Mouse (Mus musculus): ENCODE measurements around the gene Dbndd2.

Gene Dbndd2

DNA sequence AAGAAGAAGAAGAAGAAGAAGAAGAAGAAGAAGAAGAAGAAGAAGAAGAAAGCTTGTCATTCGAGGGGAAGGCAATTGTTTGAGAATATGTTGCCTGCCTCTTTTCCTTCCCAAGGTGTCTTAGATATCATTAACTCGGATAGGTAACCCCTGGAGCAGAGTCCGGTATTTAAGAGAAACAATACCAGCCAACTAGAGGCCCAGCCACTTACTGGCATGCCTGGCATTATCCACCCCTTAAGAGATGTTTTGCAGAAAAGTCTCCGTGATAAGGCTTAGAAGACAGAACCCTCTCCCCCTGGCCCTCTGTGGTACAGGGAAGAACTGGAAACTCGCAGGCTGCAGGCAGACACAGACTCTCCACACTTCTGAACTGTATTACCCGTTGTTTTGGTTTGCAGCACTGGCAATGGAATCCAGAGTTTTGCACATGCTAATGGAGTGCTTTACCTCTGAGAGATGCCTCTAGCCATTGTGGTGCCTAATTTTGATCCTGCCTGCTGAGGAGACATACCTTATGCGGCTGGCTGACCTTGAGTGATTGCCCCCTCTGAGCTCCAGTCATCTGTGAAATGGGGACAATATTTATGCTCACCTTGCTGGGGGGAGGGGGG lies 31.9 kb upstream of the Dbndd2 start:
- no peak for DNase-seq (ENCODE audit: low spot score)

DNA sequence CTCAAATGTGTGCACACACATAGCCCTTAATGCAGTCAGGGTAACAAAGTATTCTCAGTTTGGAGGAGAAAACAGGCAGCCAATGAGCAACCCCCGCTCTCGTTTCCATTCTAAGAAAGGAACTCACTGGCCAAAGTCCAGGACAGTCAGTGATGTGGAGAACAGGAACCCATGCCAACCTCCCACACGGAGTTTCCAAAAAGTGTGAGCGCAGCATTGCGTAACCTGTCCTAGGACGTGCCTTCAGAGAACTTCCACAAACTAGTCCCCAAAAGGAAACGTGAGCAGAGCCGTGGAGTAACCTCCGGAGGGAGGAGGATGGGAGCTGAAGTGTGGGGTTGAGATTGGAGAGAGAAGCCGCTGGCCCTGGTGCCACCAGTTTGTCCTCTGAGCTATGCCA lies 31.1 kb upstream of the Dbndd2 start:
- DNase-seq (ENCODE audit: low spot score) = peak; percentile 92

DNA sequence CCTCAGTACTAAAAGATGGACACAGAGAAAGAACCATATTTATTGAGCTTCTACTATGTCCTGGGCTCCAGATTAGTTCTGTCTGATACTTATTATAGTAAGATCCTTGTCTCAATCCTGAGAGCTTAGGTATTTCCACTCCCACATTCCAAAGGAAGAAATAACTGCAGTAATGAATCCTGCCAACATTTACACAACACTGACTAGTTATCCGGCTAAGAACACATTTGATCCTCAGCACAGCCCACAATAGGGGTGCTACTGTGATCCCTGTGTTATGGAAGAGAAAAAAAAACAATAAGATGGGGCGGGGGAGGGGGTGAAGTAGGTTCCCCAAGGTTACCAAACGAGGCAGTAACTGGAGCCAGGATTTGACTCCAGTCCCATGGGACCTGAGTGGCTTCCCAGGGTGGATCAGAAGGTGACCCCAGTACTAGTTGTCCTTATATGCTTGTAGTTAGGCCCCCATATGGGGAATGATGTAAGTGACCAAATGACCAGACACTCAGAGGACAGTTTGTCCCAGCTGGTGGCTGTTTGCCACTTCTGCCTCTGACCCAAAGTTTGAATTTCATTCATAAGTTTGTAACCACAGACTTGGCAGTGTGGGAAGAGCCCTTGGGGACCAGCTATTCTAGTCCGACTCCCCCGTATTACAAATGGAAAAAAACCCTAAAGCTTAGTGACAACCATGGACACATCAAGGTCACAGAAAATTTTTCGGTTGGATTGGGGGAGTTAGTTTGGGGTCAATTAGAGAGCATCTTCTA lies 30.3 kb upstream of the Dbndd2 start:
- peak; percentile 65 for DNase-seq (ENCODE audit: low spot score)

DNA sequence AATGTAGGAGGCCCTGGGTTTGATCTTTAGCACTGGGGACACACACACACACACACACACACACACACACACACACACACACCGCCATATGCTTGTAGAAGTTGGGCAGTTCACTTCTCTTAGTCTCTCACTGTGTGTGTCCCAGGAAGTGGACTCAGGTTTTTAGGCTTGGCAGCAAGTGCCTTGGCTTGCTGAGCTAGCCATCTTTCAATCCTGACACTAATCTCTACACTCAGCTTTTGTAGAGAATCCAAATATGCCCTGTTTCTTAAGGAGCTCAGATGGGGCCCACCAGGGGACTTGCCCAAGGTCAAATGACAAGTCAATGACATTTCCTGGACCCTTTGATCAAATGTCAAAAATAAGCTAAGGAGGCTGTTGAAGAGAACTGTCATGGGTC lies 29.5 kb upstream of the Dbndd2 start:
- no peak for DNase-seq (ENCODE audit: low spot score)

DNA sequence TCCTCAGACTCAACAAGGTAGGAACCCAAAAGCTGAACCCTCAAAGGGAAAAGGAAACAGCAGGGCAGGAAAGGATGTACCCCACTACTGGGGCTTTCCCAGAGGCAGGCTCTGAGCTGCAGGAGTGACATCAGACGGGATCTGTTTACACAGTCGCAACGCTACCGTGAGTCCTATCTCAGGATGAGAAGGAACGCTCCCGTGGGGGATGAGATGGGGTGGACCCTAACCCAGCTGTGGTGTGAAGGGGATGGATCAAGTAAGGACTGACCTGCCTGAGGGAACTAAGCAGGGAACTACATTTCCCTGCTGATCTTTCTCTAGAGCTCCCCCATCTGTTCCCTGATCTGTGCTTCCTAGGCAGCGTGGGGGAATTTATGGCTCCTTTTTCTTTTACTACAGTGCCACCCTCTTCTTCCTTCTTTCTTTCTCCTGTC lies 29.0 kb upstream of the Dbndd2 start, which contains the start of gene Sys1:
TSS of gene Sys1 (plus strand) at position 101 of the 437 bp plus-strand sequence.
- DNase-seq (ENCODE audit: low spot score) = no peak

DNA sequence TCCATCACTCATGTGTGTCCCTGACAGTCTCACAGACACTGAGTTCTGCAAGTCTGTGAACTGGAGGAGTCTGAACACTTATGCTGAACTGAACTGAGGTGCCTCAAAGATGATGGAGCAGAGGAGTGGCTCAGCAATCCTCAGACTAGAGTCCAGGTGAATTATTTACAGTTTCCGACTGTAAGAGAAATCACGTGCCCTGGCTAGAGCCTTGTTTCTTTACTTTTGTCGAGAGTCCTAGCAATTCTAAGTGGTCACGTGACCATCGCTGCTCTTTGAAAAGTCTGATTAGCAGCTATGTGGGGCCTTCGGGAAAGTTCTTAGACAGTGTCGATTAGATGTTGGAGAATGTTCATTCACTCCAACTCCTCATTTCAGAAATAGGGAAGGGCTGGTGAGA lies 28.0 kb upstream of the Dbndd2 start:
- peak; percentile 89 for DNase-seq (ENCODE audit: low spot score)

DNA sequence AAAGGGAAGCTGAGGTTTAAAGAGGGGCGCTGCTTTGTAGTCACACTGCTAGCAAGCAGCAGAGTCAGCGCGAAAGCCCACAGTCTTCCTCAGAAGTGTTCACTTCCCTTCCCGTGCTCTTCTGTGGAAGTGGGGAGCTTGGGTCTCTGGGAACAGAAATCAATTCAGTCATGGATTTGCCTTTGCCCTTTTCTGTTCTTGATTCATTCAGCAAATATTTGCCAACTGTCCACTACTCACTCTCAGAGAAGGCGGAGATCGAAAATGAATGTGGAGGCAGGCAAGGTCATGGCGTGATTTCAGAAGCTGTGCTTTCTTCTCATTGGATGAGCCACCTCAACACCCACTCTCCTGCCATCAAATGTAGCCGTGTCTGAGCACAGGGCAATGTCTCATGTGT lies 27.4 kb upstream of the Dbndd2 start:
- peak; percentile 57 for DNase-seq (ENCODE audit: low spot score)

DNA sequence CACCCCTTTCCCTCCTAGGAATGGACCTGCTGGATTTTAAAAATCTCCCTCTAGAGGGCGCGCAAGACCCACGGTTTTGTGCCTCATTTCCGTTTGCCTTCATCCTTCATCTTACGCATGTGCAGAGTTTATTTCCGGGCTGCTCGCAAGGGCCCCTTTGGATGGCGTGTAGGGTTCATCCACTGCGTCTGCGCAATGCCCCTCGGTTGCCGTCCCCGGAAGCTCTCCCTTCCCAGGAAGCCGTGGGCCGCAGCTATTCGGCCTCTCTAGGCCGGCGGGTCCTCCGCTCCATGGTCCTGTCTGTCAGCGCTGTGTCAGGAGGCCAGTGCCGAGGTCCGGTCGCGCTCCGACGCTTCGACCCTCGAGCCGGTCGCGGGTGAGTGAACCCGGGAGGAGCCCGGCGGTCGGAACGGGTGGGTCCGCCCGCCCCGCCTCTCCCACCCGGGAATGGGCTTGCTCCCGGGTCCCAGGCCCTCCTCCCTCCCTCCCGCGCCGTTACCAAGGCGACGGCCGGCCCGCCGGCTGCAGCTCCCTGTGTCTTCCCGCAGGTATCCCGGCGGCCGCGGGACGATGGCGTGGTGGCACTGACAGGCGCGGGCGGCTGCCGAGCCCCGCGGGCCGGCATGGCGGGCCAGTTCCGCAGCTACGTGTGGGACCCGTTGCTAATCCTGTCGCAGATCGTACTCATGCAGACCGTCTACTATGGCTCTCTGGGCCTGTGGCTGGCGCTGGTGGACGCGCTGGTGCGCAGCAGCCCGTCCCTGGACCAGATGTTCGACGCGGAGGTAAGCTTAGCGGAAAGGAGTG lies 25.0 kb upstream of the Dbndd2 start, which contains the start of gene Gm20458:
TSS of gene Gm20458 (plus strand) at position 223 of the 807 bp plus-strand sequence.
- DNase-seq (ENCODE audit: low spot score) = peak; percentile 99

DNA sequence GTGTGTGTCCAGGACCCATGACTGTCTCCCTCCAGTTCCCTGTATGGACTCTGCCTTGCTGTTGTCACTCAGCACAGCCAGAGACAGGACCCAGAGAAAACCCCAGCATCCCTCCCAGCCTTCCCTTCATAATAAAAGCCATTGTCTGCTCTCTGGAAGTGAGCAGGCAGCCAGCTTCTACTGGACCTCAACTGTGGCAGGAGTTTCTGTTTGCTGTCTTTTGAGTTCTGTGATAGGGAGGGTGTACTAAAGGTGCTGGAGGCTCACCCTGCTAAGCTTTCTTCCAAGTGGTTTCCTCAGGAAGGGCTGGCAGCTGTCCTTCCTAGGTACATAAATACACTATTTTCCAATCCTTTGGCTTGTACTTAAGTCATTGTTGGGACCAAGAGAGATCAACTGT lies 20.7 kb upstream of the Dbndd2 start:
- no peak for DNase-seq (ENCODE audit: low spot score)

DNA sequence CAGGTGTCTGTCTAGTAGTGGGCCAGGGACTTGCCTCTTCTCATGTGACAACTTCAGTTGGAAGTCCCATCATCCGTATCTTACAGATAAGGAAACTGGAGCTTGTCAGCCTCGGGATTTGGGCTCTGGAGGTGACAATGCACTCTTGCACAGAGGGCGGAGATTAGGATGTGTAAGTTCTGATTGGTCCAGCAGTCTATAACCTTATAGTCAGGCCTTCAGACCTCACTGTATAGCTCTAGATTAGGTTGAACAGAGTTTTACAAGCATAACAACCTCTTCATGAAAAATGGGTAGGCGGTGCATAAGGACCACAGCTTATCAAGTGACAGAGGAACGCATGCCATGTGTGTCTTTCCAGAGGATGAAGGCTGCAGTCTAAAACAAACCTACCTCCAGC lies 19.1 kb upstream of the Dbndd2 start:
- no peak for DNase-seq (ENCODE audit: low spot score)

DNA sequence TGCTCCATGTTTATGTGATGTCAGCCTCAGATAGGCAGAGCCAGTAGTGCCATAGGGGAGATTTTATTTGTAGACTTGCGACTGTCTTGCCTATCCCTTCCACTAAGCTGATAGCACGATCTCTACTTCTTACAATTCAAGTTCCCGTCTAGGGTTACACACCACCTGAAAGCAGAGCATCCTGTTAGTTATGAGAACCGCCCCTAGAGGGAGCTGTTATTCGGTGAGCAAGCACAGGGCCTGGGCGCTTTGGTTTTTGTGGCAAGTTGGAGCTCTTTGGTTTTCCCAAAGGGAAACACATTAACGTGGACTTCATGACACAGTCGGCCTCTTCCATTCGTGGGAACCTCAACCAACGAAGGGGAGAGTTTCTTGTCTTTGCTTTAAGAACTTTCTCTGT lies 15.7 kb upstream of the Dbndd2 start:
- peak; percentile 77 for DNase-seq (ENCODE audit: low spot score)

DNA sequence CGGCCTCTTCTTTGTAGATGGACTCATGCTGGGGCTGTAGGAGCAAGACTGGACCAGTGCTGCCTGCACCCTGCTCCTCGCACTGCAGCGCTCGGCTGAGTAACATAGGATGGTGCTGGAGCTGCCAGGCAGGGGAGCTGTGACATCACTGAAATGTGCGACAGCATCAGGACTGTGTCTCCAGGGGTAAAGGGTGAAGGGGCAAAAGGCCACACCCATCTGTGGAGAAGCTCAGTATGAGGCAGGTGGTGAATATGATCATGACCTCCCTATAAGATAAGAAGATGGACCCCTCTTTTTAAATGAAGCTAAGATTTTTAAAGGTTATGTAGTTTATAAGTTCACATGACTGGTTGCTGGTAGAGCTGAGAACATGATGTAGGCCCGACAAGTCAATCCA lies 12.3 kb upstream of the Dbndd2 start, which contains the start of gene Trp53tg5:
TSS of gene Trp53tg5 (minus strand) at position 101 of the 400 bp plus-strand sequence.
- DNase-seq (ENCODE audit: low spot score) = no peak

DNA sequence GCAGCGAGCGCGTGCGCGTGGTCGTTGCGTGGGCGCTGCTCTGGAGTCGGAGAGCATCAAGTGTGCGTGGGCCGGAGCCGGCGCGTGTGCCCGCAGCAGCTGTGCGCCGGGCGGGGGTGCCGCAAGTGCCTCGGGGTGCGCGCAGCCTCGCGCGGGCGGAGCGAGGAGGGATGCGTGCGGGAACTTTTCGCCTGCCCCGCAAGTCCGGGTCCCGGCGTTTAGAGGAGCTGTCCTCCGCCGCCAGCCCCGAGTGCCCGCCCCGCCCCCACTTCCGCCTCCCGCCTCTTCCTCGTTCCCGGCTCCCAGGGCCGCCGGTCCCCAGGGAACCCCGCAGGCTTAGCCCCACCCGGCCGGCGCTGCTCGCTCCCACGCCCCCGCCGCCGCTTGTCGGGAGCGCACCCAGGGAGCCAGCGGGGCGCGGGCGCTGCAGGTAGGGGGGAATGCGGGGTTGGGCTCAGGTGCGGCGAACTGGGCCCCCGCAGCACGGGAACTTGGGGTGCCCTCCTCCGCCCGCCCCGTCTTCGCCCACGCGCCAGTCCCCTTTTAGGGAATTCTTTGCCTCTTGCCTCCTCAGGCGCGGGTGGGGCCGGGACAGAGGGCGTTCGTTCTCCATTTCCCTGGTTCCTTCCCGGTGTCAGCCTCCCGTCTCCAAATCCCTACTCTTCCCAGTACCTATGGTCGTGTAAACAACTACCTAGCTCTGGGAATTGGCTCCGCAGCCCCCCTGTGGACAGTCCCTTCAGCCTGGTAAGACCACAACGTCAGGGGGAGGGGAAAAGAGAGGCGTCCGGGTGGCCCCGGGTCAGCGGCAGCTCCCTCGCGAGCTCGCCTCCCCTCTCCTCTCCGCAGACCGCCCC lies 580 bp downstream of the Dbndd2 start:
- DNase-seq (ENCODE audit: low spot score) = peak; percentile 60

DNA sequence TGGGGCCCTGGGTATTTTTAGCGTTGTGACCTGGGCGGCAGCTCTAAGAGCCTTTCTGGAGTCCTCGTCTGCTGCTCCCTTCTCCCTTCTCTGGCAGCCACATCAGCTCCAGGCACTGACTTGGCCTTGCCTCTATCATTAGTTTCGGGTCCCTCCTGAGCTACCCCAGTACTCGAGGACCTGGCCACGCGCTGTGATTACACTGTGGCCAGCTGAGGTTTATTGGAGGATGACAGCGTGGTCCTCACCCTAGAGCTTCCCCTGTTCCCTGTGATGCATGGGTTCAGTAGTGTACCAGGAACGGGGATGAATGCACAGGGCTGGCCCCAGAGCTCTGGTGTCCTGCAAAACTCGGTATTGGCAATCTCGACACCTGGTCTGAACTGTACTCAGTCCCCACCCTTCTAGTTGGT lies 1.2 kb downstream of the Dbndd2 start:
- DNase-seq (ENCODE audit: low spot score) = no peak

DNA sequence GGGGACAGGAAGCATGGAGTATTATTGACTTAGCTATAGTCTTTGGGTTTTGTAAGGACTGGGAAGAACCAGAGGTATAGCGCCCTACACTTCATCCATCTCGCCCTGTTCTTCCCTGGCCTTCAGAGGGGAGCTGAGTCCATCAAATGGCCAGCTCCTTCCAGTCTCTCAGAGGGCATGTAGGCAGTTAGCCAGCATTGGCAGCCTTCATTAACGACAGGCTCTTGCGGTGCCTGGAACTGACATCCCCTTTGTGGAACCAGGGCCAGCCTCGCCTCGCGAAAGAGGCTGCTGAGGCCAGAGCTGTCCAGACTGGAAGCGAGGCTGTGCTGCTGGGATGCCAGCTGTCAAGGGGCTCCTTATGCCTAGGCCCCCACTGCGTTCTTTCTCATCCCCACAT lies 1.9 kb downstream of the Dbndd2 start:
- no peak for DNase-seq (ENCODE audit: low spot score)

DNA sequence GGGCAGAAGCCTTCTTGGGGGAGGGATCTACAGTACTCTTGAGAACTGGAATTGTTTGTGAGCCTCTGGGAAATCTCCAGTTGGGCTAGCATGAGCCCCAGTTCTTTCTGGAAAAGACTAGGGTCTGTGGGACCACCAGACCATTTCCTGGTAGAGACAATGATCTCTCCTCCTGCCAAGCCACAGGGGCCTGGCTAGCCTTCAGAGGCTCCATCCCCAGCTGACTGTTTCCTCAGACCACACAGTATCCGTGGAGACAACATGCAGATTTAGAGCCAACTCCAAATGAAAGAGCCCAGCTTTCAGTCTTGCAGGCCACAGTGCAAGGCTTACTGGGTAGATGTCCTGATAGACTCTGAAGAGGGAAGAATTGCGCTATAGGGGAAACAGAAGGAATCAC lies 8.2 kb downstream of the Dbndd2 start:
- no peak for DNase-seq (ENCODE audit: low spot score)

DNA sequence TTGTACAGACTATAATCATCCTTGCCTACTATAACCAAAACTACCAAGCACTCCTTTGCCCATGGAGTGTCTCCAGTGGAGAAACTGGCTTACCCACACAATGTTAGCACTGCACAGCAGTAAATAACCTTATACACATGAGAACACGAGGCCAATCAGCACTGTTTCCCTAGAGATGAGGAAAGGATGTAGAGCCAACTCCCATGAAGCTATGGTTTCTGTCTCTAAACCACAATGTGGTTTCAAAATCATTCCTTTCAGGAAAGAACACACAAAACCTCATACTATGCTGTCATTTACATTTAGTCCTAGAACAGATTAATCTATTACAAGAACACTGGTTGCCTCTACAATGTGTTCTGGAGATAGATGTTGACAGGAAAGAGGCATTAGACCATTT lies 10.4 kb downstream of the Dbndd2 start:
- DNase-seq (ENCODE audit: low spot score) = no peak

DNA sequence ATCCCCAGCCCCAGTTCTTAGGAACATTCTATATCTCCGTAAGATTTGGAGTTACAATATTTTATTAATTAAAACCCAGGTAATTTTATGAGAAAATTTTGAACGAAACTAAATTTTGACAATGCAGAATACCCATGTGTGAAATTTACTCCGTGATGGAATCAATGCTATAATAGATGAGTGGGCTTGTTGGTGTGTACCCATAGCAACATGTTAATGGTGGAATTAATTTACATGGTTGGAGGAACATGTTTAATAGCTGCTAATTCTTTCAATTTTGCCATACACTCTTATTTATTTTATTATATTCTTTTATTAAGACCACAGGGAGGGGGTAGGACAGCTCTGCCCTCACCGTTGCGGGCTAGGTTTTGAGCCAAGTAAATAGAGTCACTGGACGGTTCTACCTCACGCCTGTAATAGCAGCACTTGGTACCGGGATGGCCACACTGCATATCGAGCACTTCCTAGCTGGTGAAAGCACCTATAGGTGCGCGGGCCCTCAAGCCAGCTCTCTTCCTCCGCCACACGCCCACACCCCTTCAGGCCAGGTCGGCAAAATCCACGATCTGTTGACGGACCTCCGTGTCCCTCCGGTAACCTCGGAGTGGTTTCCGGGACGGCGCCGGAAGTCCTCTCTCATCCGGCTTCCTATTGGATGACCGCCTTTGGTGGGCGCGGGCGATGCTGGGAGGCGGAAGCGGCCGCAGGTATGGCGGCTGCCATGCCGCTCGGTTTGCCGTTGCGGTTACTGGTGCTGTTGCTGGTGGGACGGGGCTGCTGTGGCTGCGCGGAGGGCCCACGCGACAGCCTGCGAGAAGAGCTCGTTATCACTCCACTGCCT lies 11.2 kb downstream of the Dbndd2 start, which contains the start of gene Pigt:
TSS of gene Pigt (plus strand) at position 674 of the 844 bp plus-strand sequence.
- peak; percentile 89 for DNase-seq (ENCODE audit: low spot score)

DNA sequence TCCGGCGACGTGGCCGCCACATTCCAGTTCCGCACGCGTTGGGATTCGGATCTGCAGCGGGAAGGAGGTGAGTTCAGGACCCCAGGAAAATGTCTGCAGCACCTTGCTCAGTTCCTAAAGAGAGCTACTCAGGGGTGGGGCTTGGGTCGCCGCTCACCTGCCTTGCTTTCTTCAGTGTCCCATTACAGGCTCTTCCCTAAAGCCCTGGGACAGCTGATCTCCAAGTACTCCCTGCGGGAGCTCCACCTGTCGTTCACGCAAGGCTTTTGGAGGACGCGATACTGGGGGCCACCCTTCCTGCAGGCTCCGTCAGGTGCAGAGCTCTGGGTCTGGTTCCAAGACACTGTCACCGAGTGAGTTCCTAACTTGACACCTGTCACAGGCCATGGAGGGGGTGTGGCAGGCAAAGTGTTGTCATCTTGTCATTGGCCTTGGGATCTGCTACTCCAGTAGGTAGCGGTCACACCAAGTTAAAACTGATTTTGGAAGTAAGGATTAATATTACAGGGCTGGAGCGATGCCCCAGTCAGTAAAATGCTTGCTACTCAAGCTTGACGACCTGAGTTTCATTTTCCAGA lies 11.9 kb downstream of the Dbndd2 start:
- no peak for DNase-seq (ENCODE audit: low spot score)

DNA sequence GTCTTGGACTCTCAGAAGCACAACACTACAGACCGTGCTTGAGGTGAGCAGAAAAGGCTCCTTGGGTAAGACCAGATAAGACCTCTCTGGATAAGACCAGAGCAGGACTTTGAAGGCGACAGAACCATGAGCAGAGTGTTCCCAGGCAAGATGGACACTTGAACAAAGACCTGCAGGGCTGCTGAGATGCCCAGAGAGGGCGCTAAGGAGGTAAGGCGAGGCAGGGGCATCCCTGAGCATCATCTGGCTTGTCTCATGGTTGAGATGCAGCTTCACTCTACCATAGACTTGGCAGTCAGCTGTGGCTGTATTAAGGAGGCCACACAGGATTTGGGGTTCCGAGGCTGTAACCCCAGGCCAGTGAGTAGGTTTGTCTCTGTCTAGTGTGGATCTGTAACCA lies 13.4 kb downstream of the Dbndd2 start:
- no peak for DNase-seq (ENCODE audit: low spot score)

Measured in lung, postnatal 25 days (tissue).